Mouse (Mus musculus) forebrain, embryonic 14.5 days (tissue): Measurements from ENCODE around the gene Grm4. TPM values are rescaled to one million over a fixed set of nuclear protein-coding genes. Genes with fewer than 3 reads are reported as not detected.
"Not testable (repeated sequence)": the region's sequence is repeated elsewhere in the genome, so short reads cannot be mapped to it uniquely, and the experiment has no call there.

Experiments used
- ATAC-seq: fragments of 200-750 bp; cut with Nextera tagmentation; 2 replicates; pipeline ENCODE4 v1.8.0; 2017; ENCODE audit warnings: mild to moderate bottlenecking, moderate library complexity
- DNase-seq: peaks from one replicate; pipeline ENCODE4 v3.0.0-alpha.2; 2015; ENCODE audit warnings: low spot score
- H3K27ac ChIP-seq: fragments of 300-500 bp; sonication (generic); 2 replicates; pipeline ENCODE4 v1.5.1; 2014; ENCODE audit warnings: low read depth, mild to moderate bottlenecking, control low read depth, low read length, moderate library complexity
- H3K27me3 ChIP-seq: fragments of 300-500 bp; sonication (generic); replicated peaks from 2 replicates; pipeline ENCODE4 v1.6.1; 2014; ENCODE audit warnings: low read length, control low read depth, mixed read lengths; ENCODE audit not compliant: control insufficient read depth, insufficient read depth
- H3K36me3 ChIP-seq: fragments of 300-500 bp; sonication (generic); 2 replicates; pipeline ENCODE4 v1.6.1; 2014; ENCODE audit warnings: low read length, control low read depth; ENCODE audit not compliant: control insufficient read depth, insufficient read depth
- H3K4me1 ChIP-seq: fragments of 300-500 bp; sonication (generic); 2 replicates; pipeline ENCODE4 v1.6.1; 2014; ENCODE audit warnings: antibody characterized with exemption, low read length, control low read depth; ENCODE audit not compliant: control insufficient read depth, insufficient read depth
- H3K4me2 ChIP-seq: fragments of 300-500 bp; sonication (generic); 2 replicates; pipeline ENCODE4 v1.6.1; 2014; ENCODE audit warnings: mild to moderate bottlenecking, control low read depth, low read length
- H3K4me3 ChIP-seq: fragments of 300-500 bp; sonication (generic); 2 replicates; pipeline ENCODE4 v1.5.1; 2014; ENCODE audit warnings: low read depth, low read length, control low read depth
- H3K9ac ChIP-seq: fragments of 300-500 bp; sonication (generic); 2 replicates; pipeline ENCODE4 v1.6.1; 2014; ENCODE audit warnings: mild to moderate bottlenecking, low read length, control low read depth, moderate library complexity
- H3K9me3 ChIP-seq: fragments of 300-500 bp; sonication (generic); replicated peaks from 2 replicates; pipeline ENCODE4 v1.6.1; 2016; ENCODE audit warnings: low read length, control low read depth, mixed read lengths; ENCODE audit not compliant: control insufficient read depth
- WGBS: fragments of 180-500 bp; shearing (Covaris S2); extraction: QIAGEN DNeasy Blood & Tissue Kit; methylation state at CpG from one replicate; pipeline ENCODE4 v1.1.7; 2014; 5-methylcytosine and 5-hydroxymethylcytosine counted together
- polyA plus RNA-seq: library from polyadenylated mRNA; unstranded; fragments of >200 nt; fragmentation: Nextera tagmentation; extraction: Ambion mirVana; gene quantifications from 2 replicates; pipeline ENCODE4 v1.2.1, GENCODE M21; 2014

The Grm4 gene
- polyA plus RNA-seq, 1 experiment from 2014 or later, result 2.0 TPM

GRCm38 (mm10) chr17:27393931-27394330 is 127.3 kb downstream of the Grm4 start:
- H3K36me3 ChIP-seq, result no peaks in the 10 kb centered on the region
- no peaks in the 10 kb centered on the region for H3K27me3 ChIP-seq
- no peak overlapping the region for H3K27ac ChIP-seq
- H3K9me3 ChIP-seq, result no peaks in the 10 kb centered on the region
- DNase-seq (no peak), ATAC-seq (no peak)
- H3K4me2 ChIP-seq, result no peak overlapping the region
- H3K9ac ChIP-seq, result no peak overlapping the region
- peaks cover 10% of the 10 kb centered on the region for H3K4me1 ChIP-seq
- WGBS, result 81% methylated on average over 5 of the region's 5 CpGs
- no peak overlapping the region for H3K4me3 ChIP-seq

- Histone ChIP-seq H3K9me3 (no peaks in the 10 kb centered on the region), H3K4me3 (no peak overlapping the region), H3K4me2 (no peak overlapping the region), H3K27ac (no peak overlapping the region), H3K4me1 (peaks cover 12% of the 10 kb centered on the region), H3K9ac (no peak overlapping the region), H3K27me3 (no peaks in the 10 kb centered on the region), H3K36me3 (no peaks in the 10 kb centered on the region)
- WGBS, result 81% methylated on average over 4 of the region's 4 CpGs
- DNase-seq (no peak), ATAC-seq (no peak)
These were observed 127.8 kb downstream of the Grm4 start for GRCm38 (mm10) chr17:27393432-27393831.

DNA sequence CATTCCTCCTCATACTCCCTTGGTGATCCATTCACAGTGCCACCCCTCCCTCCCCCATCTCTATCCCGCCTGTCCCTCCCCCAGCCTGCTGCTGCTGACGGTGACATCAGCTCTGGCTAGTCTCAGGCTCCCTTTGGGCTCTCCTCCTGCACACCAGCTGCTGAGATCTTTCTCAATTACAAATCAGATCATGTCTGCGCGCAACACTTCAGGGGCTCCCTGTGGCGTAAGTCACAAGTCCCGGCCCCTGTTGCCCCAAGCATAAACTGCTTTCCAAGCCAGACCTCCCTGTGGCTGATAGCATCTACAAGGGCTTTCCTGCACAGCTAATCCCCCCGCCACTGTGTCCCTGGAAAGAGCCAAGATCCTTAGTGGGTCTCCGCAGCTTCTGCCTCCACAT is 128.3 kb downstream of the Grm4 start:
- peaks cover 12% of the 10 kb centered on the region for H3K4me1 ChIP-seq
- ATAC-seq (no peak), DNase-seq (peak; percentile 62)
- H3K27me3 ChIP-seq, result no peaks in the 10 kb centered on the region
- no peak overlapping the region for H3K4me3 ChIP-seq
- 42% methylated on average over 8 of the region's 8 CpGs for WGBS
- H3K27ac ChIP-seq, result no peak overlapping the region
- H3K4me2 ChIP-seq, result no peak overlapping the region
- H3K9me3 ChIP-seq, result no peaks in the 10 kb centered on the region
- no peaks in the 10 kb centered on the region for H3K36me3 ChIP-seq
- no peak overlapping the region for H3K9ac ChIP-seq

GRCm38 (mm10) chr17:27390019-27390418 is 131.2 kb downstream of the Grm4 start:
- H3K36me3 ChIP-seq, result no peaks in the 10 kb centered on the region
- ATAC-seq (no peak), DNase-seq (no peak)
- H3K9me3 ChIP-seq, result no peaks in the 10 kb centered on the region
- H3K9ac ChIP-seq, result no peak overlapping the region
- peaks cover 12% of the 10 kb centered on the region for H3K4me1 ChIP-seq
- H3K4me3 ChIP-seq, result no peak overlapping the region
- H3K27me3 ChIP-seq, result no peaks in the 10 kb centered on the region
- peak overlapping the region; percentile 52 for H3K27ac ChIP-seq
- 90% methylated on average over 8 of the region's 8 CpGs for WGBS
- no peak overlapping the region for H3K4me2 ChIP-seq

DNA sequence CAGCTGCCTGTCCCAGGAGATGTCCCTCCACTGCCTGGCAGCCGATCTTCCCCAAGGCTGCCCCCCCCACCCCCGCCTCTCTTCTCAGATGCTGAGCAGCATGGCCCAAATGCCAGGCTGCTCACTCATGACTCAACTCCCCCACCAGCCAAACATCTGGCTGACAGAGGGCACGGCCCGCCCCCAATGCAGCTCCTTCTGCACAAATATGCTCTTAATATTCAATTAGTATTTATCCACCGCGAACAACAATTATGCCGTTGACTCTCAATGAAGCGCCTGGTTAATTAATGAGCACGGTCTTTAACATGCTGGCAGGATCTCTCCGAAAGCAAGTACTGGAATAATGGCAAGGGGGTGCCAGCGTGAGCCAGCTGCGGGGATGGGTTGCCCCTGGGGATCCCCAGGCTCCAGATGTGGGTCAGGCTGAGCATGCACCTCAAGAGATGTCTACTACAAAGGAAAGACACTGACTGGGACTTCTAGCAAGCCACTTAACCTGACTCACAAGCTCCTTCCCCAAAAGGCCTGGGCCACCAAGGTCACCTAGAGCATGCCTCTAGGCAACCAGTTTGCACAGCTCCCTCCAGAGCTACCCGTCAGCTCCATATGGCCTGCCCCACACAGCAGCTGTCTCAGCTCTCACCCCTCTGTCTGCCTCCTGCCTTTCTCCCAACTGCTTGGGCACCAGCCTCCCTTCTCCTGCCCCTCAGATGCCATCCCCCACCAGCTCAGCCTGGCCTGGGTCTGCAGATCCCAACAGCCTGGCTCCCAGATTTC is 131.8 kb downstream of the Grm4 start:
- DNase-seq, result peak; percentile 81
- no peaks in the 10 kb centered on the region for H3K27me3 ChIP-seq
- H3K36me3 ChIP-seq, result no peaks in the 10 kb centered on the region
- peaks cover 12% of the 10 kb centered on the region for H3K4me1 ChIP-seq
- H3K27ac ChIP-seq, result peak overlapping the region; percentile 52
- H3K4me3 ChIP-seq, result no peak overlapping the region
- ATAC-seq, result peak; percentile 78
- H3K9ac ChIP-seq, result no peak overlapping the region
- 13% methylated on average over 13 of the region's 13 CpGs for WGBS
- no peaks in the 10 kb centered on the region for H3K9me3 ChIP-seq
- no peak overlapping the region for H3K4me2 ChIP-seq

- Histone ChIP-seq H3K36me3 (no peaks in the 10 kb centered on the region), H3K9me3 (no peaks in the 10 kb centered on the region), H3K4me3 (no peak overlapping the region), H3K27ac (no peak overlapping the region), H3K4me1 (peaks cover 12% of the 10 kb centered on the region), H3K9ac (no peak overlapping the region), H3K4me2 (no peak overlapping the region), H3K27me3 (no peaks in the 10 kb centered on the region)
- ATAC-seq (no peak), DNase-seq (no peak)
- 56% methylated on average over 1 of the region's 1 CpGs for WGBS
These were observed 134.8 kb downstream of the Grm4 start for GRCm38 (mm10) chr17:27386438-27386837.

- H3K27me3 ChIP-seq, result no peaks in the 10 kb centered on the region
- no peak overlapping the region for H3K27ac ChIP-seq
- peaks cover 12% of the 10 kb centered on the region for H3K4me1 ChIP-seq
- no peak overlapping the region for H3K4me2 ChIP-seq
- ATAC-seq (no peak), DNase-seq (no peak)
- H3K9ac ChIP-seq, result no peak overlapping the region
- no peaks in the 10 kb centered on the region for H3K36me3 ChIP-seq
- H3K4me3 ChIP-seq, result no peak overlapping the region
- no peaks in the 10 kb centered on the region for H3K9me3 ChIP-seq
- 39% methylated on average over 17 of the region's 17 CpGs for WGBS
These were observed 135.5 kb downstream of the Grm4 start for GRCm38 (mm10) chr17:27385513-27386261.

GRCm38 (mm10) chr17:27382916-27383315 is 138.3 kb downstream of the Grm4 start:
- DNase-seq (no peak), ATAC-seq (no peak)
- H3K4me2 ChIP-seq, result no peak overlapping the region
- WGBS, result 72% methylated on average over 11 of the region's 11 CpGs
- H3K4me3 ChIP-seq, result no peak overlapping the region
- no peaks in the 10 kb centered on the region for H3K27me3 ChIP-seq
- no peaks in the 10 kb centered on the region for H3K36me3 ChIP-seq
- H3K4me1 ChIP-seq, result no peaks in the 10 kb centered on the region
- H3K9me3 ChIP-seq, result no peaks in the 10 kb centered on the region
- no peak overlapping the region for H3K9ac ChIP-seq
- no peak overlapping the region for H3K27ac ChIP-seq

DNA sequence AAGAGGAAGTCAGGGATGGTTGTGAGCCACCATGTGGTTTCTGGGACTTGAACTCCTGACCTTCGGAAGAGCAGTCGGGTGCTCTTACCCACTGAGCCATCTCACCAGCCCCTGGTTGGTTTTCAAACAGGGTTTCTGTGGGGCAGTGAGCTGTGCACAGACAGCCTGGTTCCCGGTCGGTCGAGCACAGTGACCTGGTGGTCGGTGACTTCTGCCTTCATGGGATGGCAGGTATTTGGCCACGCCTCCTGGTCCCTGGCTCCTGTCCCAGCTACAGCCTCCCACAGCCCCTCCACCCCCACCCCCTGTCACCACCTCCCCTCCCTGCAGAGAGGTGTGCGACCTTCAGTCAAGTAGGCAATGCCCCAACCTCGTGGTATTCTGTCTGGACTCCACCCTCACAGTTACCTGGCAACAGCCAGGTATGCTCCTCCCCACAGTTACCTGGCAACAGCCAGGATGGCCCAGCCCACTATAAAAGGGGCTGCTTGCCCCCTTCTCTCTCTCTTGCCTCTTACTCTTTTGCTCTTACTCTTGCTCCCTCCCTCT is 140.2 kb downstream of the Grm4 start:
- not testable (repeated sequence) for H3K4me2 ChIP-seq, H3K27me3 ChIP-seq, H3K36me3 ChIP-seq, H3K27ac ChIP-seq, ATAC-seq, DNase-seq, H3K9ac ChIP-seq, H3K4me1 ChIP-seq, H3K4me3 ChIP-seq, H3K9me3 ChIP-seq
- 71% methylated on average over 9 of the region's 9 CpGs for WGBS
